Mouse (Mus musculus): ENCODE data around the gene Itgad. TPM values are rescaled to one million over a fixed set of nuclear protein-coding genes. Genes with fewer than 3 reads are reported as not detected.

Gene Itgad
- not detected in 2 replicates for polyA plus RNA-seq (2015; fragmentation: Nextera tagmentation; extraction: Ambion mirVana)

DNA sequence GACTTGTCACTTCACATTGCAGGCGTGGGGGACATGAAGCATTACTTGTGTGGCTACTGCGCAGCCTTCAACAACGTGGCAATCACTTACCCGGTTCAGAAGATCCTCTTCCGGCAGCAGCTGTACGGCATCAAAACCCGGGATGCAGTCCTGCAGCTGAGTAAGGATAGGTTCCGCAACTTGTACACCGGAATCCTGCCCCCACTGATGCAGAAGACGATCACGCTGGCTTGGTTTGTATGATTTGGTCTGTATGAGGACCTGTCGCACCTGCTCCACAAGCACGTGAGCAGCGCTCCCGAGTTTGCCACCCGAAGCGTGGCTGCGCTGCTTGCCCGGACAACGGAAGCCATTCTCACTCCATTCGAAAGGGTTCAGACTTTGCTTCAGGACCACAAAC lies at the start of gene Itgad:
Gene Itgad, plus strand, starts transcription at position 301 of the 400 bp plus-strand sequence.
- 94% methylated on average over 21 of the region's 21 CpGs for WGBS

DNA sequence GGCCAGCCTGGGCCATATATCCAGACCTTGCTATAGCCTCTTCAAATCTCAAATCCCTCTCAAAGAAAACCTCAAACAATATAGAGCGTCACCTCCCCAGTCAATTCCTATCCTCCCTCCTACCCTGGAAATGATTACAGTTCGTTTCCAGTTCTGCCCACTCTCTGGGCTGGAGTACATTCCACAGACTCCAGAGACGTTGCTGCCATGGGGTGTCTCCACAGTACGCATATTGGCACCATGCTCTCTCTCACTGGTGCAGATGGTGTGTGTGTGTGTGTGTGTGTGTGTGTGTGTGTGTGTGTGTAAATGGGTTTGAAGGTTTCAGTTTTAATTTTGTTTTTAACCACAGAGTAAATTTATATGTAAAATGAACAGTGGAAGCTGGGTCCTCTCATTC lies 48.9 kb upstream of the Itgad start:
- H3K27me3 ChIP-seq (replicated peaks; ENCODE audit: control insufficient read depth, insufficient read depth, low read length): no peaks in the 10 kb centered on the region
- H3K27ac ChIP-seq (ENCODE audit: low read depth, low read length): no peak overlapping the region
- H3K4me1 ChIP-seq (replicated peaks; ENCODE audit: control insufficient read depth, insufficient read depth, low read length): no peaks in the 10 kb centered on the region
- TF ChIP-seq CTCF (IDR thresholded peaks at IDR 0.05; ENCODE audit: low read depth): 0 out of 2 replicates have a peak, but pooled peaks have one; percentile 12
- no peak overlapping the region for H3K4me2 ChIP-seq (replicated peaks; ENCODE audit: low read depth)
- 53% methylated on average over 4 of the region's 4 CpGs for WGBS
- H3K36me3 ChIP-seq (ENCODE audit: control insufficient read depth, insufficient read depth): no peaks in the 10 kb centered on the region
- no peak for ATAC-seq
- H3K4me3 ChIP-seq (ENCODE audit: low read depth, low read length): no peak overlapping the region
- no peak overlapping the region for H3K9ac ChIP-seq (ENCODE audit: low read depth, low read length)
- H3K9me3 ChIP-seq (ENCODE audit: control insufficient read depth): no peaks in the 10 kb centered on the region

More for the DNA sequence above, at the start of gene Itgad:
- TF ChIP-seq CTCF (IDR thresholded peaks at IDR 0.05; ENCODE audit: low read depth): no peak
- no peaks in the 10 kb centered on the region for H3K36me3 ChIP-seq (ENCODE audit: control insufficient read depth, insufficient read depth)
- no peak within 1 kb of the TSS for H3K27ac ChIP-seq (ENCODE audit: low read depth, low read length)
- H3K9me3 ChIP-seq (ENCODE audit: control insufficient read depth): no peaks in the 10 kb centered on the region
- no peak within 1 kb of the TSS for H3K9ac ChIP-seq (ENCODE audit: low read depth, low read length)
- H3K4me3 ChIP-seq (ENCODE audit: low read depth, low read length): no peak within 1 kb of the TSS
- no peak within 1 kb of the TSS; the same call in 1 of the 2 replicates for H3K4me2 ChIP-seq (replicated peaks; ENCODE audit: low read depth)
- ATAC-seq: no peak
- H3K4me1 ChIP-seq (replicated peaks; ENCODE audit: control insufficient read depth, insufficient read depth, low read length): no peaks in the 10 kb centered on the region
- H3K27me3 ChIP-seq (replicated peaks; ENCODE audit: control insufficient read depth, insufficient read depth, low read length): no peaks in the 10 kb centered on the region

DNA sequence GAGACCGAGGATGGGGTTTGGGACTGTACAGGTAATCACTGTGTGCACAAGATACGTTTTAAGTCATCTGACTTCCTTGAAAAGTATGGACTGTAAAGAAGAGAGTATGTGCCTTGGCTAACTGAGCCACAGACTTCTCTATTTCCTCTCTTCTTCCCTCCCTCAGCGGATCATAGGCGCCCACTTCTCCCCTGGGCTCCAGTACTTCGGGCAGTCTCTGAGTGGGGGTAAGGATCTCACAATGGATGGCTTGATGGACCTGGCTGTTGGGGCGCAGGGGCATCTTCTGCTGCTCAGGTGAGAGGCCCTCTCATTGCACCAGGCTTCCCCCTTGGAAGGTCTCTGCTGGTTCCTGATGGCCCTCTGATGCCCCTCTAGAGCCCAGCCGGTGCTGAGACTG lies 46.7 kb upstream of the Itgad start:
- Histone ChIP-seq H3K27me3 (replicated peaks; ENCODE audit: control insufficient read depth, insufficient read depth, low read length) (no peaks in the 10 kb centered on the region), H3K9me3 (ENCODE audit: control insufficient read depth) (no peaks in the 10 kb centered on the region), H3K27ac (ENCODE audit: low read depth, low read length) (no peak overlapping the region), H3K4me3 (ENCODE audit: low read depth, low read length) (no peak overlapping the region), H3K36me3 (ENCODE audit: control insufficient read depth, insufficient read depth) (no peaks in the 10 kb centered on the region), H3K4me1 (replicated peaks; ENCODE audit: control insufficient read depth, insufficient read depth, low read length) (no peaks in the 10 kb centered on the region), H3K4me2 (replicated peaks; ENCODE audit: low read depth) (no peak overlapping the region), H3K9ac (ENCODE audit: low read depth, low read length) (no peak overlapping the region)
- no peak for ATAC-seq
- no peak for TF ChIP-seq CTCF (IDR thresholded peaks at IDR 0.05; ENCODE audit: low read depth)
- WGBS: 90% methylated on average over 7 of the region's 7 CpGs

DNA sequence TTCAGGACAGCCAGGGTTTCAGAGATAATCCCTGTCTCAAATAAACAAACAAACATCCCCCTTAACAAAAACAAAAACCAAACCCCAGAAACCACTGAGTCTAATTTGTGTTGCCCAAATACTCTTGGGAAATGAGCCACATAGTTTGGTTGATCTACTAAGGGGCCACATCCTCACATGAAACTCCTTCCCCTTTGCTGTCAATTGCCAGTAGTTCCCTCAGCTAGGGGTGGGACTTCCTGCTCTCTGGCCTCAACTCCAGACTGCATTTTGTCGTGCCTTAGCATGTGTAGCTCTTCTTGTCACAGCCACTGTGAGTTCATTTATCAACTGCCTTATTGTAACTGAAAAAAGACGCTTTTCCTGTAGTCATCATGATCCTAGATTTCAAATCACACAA lies 43.9 kb upstream of the Itgad start:
- Histone ChIP-seq H3K9ac (ENCODE audit: low read depth, low read length) (no peak overlapping the region), H3K4me2 (replicated peaks; ENCODE audit: low read depth) (no peak overlapping the region), H3K36me3 (ENCODE audit: control insufficient read depth, insufficient read depth) (no peaks in the 10 kb centered on the region), H3K27me3 (replicated peaks; ENCODE audit: control insufficient read depth, insufficient read depth, low read length) (no peaks in the 10 kb centered on the region), H3K4me1 (replicated peaks; ENCODE audit: control insufficient read depth, insufficient read depth, low read length) (no peaks in the 10 kb centered on the region), H3K4me3 (ENCODE audit: low read depth, low read length) (no peak overlapping the region), H3K9me3 (ENCODE audit: control insufficient read depth) (no peaks in the 10 kb centered on the region), H3K27ac (ENCODE audit: low read depth, low read length) (no peak overlapping the region)
- no peak for ATAC-seq
- 62% methylated on average over 2 of the region's 2 CpGs for WGBS
- TF ChIP-seq CTCF (IDR thresholded peaks at IDR 0.05; ENCODE audit: low read depth): no peak

DNA sequence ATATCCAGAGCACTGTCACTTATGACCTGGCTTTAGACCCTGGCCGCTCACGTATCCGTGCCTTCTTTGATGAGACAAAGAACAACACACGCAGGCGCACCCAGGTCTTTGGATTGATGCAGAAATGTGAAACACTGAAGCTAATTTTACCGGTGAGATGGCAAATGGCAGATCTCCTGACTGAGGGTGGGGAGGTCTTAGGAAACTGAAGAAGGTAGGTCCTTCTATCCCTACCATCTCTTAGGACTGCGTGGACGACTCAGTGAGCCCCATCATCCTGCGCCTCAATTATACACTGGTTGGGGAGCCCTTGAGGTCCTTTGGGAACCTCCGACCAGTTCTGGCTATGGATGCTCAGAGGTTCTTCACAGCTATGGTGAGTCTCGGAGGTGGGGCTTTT lies 42.0 kb upstream of the Itgad start:
- no peak overlapping the region for H3K4me3 ChIP-seq (ENCODE audit: low read depth, low read length)
- no peak overlapping the region for H3K27ac ChIP-seq (ENCODE audit: low read depth, low read length)
- H3K27me3 ChIP-seq (replicated peaks; ENCODE audit: control insufficient read depth, insufficient read depth, low read length): no peaks in the 10 kb centered on the region
- no peak overlapping the region for H3K4me2 ChIP-seq (replicated peaks; ENCODE audit: low read depth)
- H3K4me1 ChIP-seq (replicated peaks; ENCODE audit: control insufficient read depth, insufficient read depth, low read length): no peaks in the 10 kb centered on the region
- H3K36me3 ChIP-seq (ENCODE audit: control insufficient read depth, insufficient read depth): no peaks in the 10 kb centered on the region
- no peak for ATAC-seq
- H3K9ac ChIP-seq (ENCODE audit: low read depth, low read length): no peak overlapping the region
- WGBS: 93% methylated on average over 11 of the region's 11 CpGs
- H3K9me3 ChIP-seq (ENCODE audit: control insufficient read depth): no peaks in the 10 kb centered on the region
- TF ChIP-seq CTCF (IDR thresholded peaks at IDR 0.05; ENCODE audit: low read depth): no peak

DNA sequence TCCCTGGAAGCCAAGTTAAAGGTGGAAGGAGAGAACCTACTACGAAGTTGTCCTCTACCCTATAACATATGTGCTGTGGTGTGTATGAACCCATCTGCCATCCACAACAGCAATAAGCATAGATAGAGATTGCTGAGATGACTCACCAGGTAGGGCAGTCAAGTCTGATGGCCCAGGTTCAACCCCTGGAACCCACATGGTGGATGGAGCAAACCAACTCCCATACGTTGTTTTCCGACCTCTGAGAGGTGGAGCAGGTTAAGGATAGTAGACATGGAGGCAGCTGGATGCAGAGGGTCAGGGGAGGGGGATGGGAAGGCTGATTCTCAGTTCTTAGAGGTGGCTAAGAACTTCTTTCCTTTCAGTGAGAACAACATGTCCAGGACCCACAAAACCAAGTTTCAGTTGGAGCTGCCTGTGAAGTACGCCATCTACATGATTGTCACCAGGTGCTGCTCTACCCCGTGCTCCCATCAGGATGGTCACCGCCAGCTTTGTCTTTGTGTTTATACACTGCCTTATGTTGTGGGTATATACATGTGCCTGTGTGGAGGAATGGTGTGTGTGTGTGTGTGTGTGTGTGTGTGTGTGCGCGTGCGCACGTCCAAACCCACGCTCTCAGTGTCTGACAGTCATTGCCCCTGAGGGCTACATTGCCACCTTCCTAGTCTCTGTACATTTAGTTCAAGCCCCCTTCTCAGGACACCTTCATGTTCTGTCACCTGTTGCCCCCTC lies 39.6 kb upstream of the Itgad start:
- no peak for TF ChIP-seq CTCF (IDR thresholded peaks at IDR 0.05; ENCODE audit: low read depth)
- ATAC-seq: no peak

More for the DNA sequence above, 39.6 kb upstream of the Itgad start:
- Histone ChIP-seq H3K36me3 (ENCODE audit: control insufficient read depth, insufficient read depth) (no peaks in the 10 kb centered on the region), H3K4me2 (replicated peaks; ENCODE audit: low read depth) (no peak overlapping the region), H3K27me3 (replicated peaks; ENCODE audit: control insufficient read depth, insufficient read depth, low read length) (no peaks in the 10 kb centered on the region), H3K9ac (ENCODE audit: low read depth, low read length) (no peak overlapping the region), H3K27ac (ENCODE audit: low read depth, low read length) (no peak overlapping the region), H3K4me1 (replicated peaks; ENCODE audit: control insufficient read depth, insufficient read depth, low read length) (no peaks in the 10 kb centered on the region), H3K9me3 (ENCODE audit: control insufficient read depth) (no peaks in the 10 kb centered on the region), H3K4me3 (ENCODE audit: low read depth, low read length) (no peak overlapping the region)
- WGBS: 92% methylated on average over 11 of the region's 11 CpGs

Data from intestine, postnatal 0 days (tissue).